Mouse (Mus musculus) lung, embryonic 14.5 days (tissue): ENCODE data around the gene Ccr8. TPM values are rescaled to one million over a fixed set of nuclear protein-coding genes. Genes with fewer than 3 reads are reported as not detected.

Source experiments
- ATAC-seq: fragments of 200-750 bp; cut with Nextera tagmentation; 2 replicates; pipeline ENCODE4 v1.8.0; 2017; ENCODE audit warnings: mild to moderate bottlenecking, moderate TSS enrichment, moderate library complexity; ENCODE audit not compliant: insufficient read depth
- DNase-seq: peaks from one replicate; pipeline ENCODE4 v3.0.0-alpha.2; 2015
- H3K27ac ChIP-seq: fragments of 300-500 bp; sonication (generic); 2 replicates; pipeline ENCODE4 v1.5.1; 2014; ENCODE audit warnings: low read depth, mild to moderate bottlenecking, moderate library complexity
- H3K27me3 ChIP-seq: fragments of 300-500 bp; sonication (generic); 2 replicates; pipeline ENCODE4 v1.6.1; 2014; ENCODE audit warnings: low read length, control low read depth; ENCODE audit not compliant: insufficient read depth
- H3K36me3 ChIP-seq: fragments of 300-500 bp; sonication (generic); 2 replicates; pipeline ENCODE4 v1.6.1; 2014; ENCODE audit warnings: control low read depth; ENCODE audit not compliant: insufficient read depth
- H3K4me1 ChIP-seq: fragments of 300-500 bp; sonication (generic); 2 replicates; pipeline ENCODE4 v1.6.1; 2014; ENCODE audit warnings: antibody characterized with exemption, control low read depth; ENCODE audit not compliant: insufficient read depth
- H3K4me2 ChIP-seq: fragments of 300-500 bp; sonication (generic); 2 replicates; pipeline ENCODE4 v1.6.1; 2014; ENCODE audit warnings: mild to moderate bottlenecking
- H3K4me3 ChIP-seq: fragments of 300-500 bp; sonication (generic); 2 replicates; pipeline ENCODE4 v1.5.1; 2014; ENCODE audit warnings: low read depth, low read length
- H3K9ac ChIP-seq: fragments of 300-500 bp; sonication (generic); 2 replicates; pipeline ENCODE4 v1.6.1; 2014
- H3K9me3 ChIP-seq: fragments of 300-500 bp; sonication (generic); 2 replicates; pipeline ENCODE4 v1.6.1; 2016; ENCODE audit warnings: low read depth, low read length, control low read depth
- CTCF ChIP-seq: IDR thresholded peaks from 2 replicates; pipeline ENCODE4 v1.5.1; 2016; ENCODE audit warnings: antibody characterized with exemption, low read depth
- WGBS: fragments of 180-500 bp; shearing (Covaris S2); extraction: QIAGEN DNeasy Blood & Tissue Kit; methylation state at CpG from one replicate; pipeline ENCODE4 v1.1.7; 2014; 5-methylcytosine and 5-hydroxymethylcytosine counted together
- polyA plus RNA-seq: library from polyadenylated mRNA; unstranded; fragments of >200 nt; fragmentation: Nextera tagmentation; extraction: Ambion mirVana; gene quantifications from 2 replicates; pipeline ENCODE4 v1.2.1, GENCODE M21; 2014

Ccr8 gene
- polyA plus RNA-seq, 1 experiment from 2014 or later, result 0.16 TPM

DNA sequence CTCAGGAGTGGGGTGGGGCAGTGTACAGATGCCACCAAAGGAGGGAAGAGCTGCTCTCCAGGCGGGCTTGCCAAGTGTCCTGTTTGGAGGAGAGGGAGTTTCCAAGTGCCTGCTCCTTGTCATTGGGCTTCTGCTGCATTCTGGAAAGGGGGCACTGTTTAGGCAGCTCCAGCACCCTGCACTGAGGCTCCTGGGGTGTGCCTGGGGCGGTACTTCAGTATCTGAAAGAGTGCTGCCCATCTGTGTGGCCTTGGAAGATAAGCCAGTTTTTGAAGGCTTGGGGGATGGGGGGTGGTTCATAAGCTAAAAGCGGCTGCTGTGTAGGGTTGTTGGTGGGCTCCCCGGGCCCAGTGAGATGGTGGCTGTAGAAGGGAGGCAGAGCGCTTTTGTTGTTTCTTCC is 23.7 kb downstream of the Ccr8 start:
- Histone ChIP-seq H3K4me2 (peak overlapping the region; percentile 15; the same call in 1 of the 2 replicates), H3K27ac (peak overlapping the region; percentile 24; the same call in 1 of the 2 replicates), H3K9ac (peak overlapping the region; percentile 41), H3K27me3 (no peaks in the 10 kb centered on the region), H3K4me1 (0 out of 2 replicates have a peak, but pooled peaks cover 2% of the 10 kb centered on the region), H3K9me3 (no peaks in the 10 kb centered on the region), H3K36me3 (peaks cover 31% of the 10 kb centered on the region), H3K4me3 (peak overlapping the region; percentile 9; the same call in 1 of the 2 replicates)
- no peak for DNase-seq
- TF ChIP-seq CTCF, result no peak
- WGBS, result 70% methylated on average over 5 of the region's 5 CpGs
- ATAC-seq, result no peak

DNA sequence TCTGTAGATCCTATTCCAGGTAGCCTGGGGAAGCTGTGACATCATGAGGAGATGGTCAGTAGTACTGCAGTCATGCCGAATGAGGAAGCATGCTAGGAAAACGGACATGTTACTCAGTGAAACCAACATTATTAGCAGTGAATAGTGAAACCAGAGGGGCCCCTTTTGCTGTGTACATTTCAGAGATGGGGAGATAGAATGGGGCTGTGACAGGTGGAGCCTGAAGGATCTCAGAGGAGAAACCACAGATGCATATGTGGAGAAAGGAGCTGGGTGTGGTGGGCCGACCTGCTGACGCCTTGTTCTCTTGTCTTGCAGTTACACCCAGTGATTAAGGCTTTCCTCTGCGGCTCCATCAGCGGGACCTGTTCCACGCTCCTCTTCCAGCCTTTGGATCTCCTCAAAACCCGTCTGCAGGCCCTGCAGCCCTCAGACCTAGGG is 24.3 kb downstream of the Ccr8 start:
- no peak for DNase-seq
- Histone ChIP-seq H3K4me1 (no peaks in the 10 kb centered on the region), H3K4me2 (peak overlapping the region; percentile 36; the same call in 1 of the 2 replicates), H3K27me3 (no peaks in the 10 kb centered on the region), H3K36me3 (peaks cover 36% of the 10 kb centered on the region), H3K9ac (peak overlapping the region; percentile 41; the same call in 1 of the 2 replicates), H3K4me3 (peak overlapping the region; percentile 9; the same call in 1 of the 2 replicates), H3K9me3 (no peaks in the 10 kb centered on the region), H3K27ac (no peak overlapping the region)
- WGBS, result 85% methylated on average over 8 of the region's 8 CpGs
- TF ChIP-seq CTCF, result no peak
- ATAC-seq, result no peak

- no peak overlapping the region for H3K9ac ChIP-seq
- H3K4me3 ChIP-seq, result no peak overlapping the region
- ATAC-seq (no peak), DNase-seq (no peak)
- peaks cover 48% of the 10 kb centered on the region for H3K36me3 ChIP-seq
- no peak overlapping the region for H3K4me2 ChIP-seq
- no peaks in the 10 kb centered on the region for H3K4me1 ChIP-seq
- no peak overlapping the region for H3K27ac ChIP-seq
- 86% methylated on average over 4 of the region's 4 CpGs for WGBS
- H3K27me3 ChIP-seq, result no peaks in the 10 kb centered on the region
- H3K9me3 ChIP-seq, result no peaks in the 10 kb centered on the region
- TF ChIP-seq CTCF, result no peak
Observed at GRCm38 (mm10) chr9:120118212-120118611, 26.3 kb downstream of the Ccr8 start.

GRCm38 (mm10) chr9:120120503-120120902 is 28.6 kb downstream of the Ccr8 start:
- ATAC-seq, result no peak
- Histone ChIP-seq H3K4me2 (no peak overlapping the region), H3K9ac (no peak overlapping the region), H3K27ac (no peak overlapping the region), H3K4me3 (no peak overlapping the region), H3K36me3 (peaks cover 57% of the 10 kb centered on the region), H3K27me3 (no peaks in the 10 kb centered on the region), H3K4me1 (no peaks in the 10 kb centered on the region), H3K9me3 (no peaks in the 10 kb centered on the region)
- TF ChIP-seq CTCF, result no peak
- whole genome bisulfite sequencing, result 88% methylated on average over 7 of the region's 7 CpGs
- no peak for DNase-seq

GRCm38 (mm10) chr9:120126868-120127267 is 35.0 kb downstream of the Ccr8 start:
- DNase-seq, result peak; percentile 26
- H3K9me3 ChIP-seq, result no peaks in the 10 kb centered on the region
- peaks cover 3% of the 10 kb centered on the region; the same call in 1 of the 2 replicates for H3K4me1 ChIP-seq
- TF ChIP-seq CTCF, result no peak
- peak overlapping the region; percentile 100 for H3K4me3 ChIP-seq
- peak overlapping the region; percentile 66 for H3K4me2 ChIP-seq
- 52% methylated on average over 11 of the region's 11 CpGs for WGBS
- H3K27ac ChIP-seq, result peak overlapping the region; percentile 88
- ATAC-seq, result no peak; the same call in 1 of the 2 replicates
- H3K36me3 ChIP-seq, result peaks cover 54% of the 10 kb centered on the region
- H3K9ac ChIP-seq, result peak overlapping the region; percentile 58
- no peaks in the 10 kb centered on the region for H3K27me3 ChIP-seq

DNA sequence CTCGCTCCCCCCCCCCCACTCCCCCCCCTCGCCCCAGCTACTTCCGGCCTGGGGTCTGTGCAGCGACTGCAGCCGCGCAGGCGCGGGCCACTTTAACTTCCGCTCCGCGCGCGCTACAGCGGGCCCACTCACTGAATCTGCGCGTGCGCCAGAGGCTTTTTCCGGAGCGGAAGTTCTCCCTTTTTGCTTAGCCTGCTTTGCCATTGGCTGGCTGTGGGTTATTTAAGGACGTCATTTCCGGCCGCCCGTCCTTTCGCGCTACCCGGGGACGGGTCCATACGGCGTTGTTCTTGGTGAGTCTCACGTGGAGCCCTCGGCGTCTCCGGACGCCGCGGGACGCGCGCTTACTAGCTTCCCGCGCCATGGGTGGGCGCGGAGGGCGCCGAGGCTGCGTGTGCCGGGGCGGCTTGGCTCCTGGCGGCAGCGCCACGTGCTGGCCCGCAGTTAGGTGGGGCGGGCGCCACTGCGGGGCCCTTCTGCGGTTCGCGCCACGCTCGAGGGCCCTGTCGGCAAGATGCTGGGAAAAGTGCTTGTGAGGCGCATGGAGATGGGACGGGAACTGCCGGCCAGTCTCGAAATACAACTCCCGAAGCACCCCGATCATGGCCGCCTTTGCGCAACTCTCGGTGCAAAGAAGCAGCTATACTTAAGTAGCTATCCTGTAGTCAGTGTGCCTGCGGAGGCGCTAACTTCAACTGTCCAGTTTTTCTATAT is 35.8 kb downstream of the Ccr8 start, which contains the start of gene Rpsa:
Gene Rpsa (plus strand): TSS at position 152 of the 714 bp plus-strand sequence.
- Histone ChIP-seq H3K4me2 (peak within 1 kb of the TSS; percentile 93), H3K27me3 (no peaks in the 10 kb centered on the region), H3K36me3 (peaks cover 56% of the 10 kb centered on the region), H3K4me1 (peaks cover 3% of the 10 kb centered on the region; the same call in 1 of the 2 replicates), H3K4me3 (peak within 1 kb of the TSS; percentile 100), H3K9me3 (no peaks in the 10 kb centered on the region), H3K9ac (peak within 1 kb of the TSS; percentile 100), H3K27ac (peak within 1 kb of the TSS; percentile 93)
- ATAC-seq (peak; percentile 96), DNase-seq (peak; percentile 99)
- WGBS, result under 1% methylated on average over 72 of the region's 72 CpGs
- TF ChIP-seq CTCF, result no peak

DNA sequence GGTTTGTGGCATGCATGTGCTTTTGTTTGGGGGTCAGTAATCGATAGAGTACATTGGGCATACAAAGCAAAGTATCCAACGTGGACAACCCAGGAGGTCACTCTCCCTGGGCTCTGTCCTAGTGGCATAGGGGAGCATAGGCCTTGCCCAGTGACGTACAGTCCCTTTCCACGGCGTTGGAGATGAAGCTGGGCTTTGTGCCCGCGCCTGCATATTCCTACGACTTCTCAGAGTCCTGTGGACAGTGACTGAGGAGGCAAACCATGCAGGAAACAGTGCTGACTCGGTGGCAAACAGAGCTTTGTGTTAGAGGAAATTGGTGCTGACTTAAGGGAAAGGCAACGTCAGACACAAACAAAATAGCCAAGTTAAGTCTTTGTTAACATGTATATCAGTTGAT is 37.4 kb downstream of the Ccr8 start:
- Histone ChIP-seq H3K4me2 (peak overlapping the region; percentile 93), H3K4me3 (peak overlapping the region; percentile 100), H3K9ac (peak overlapping the region; percentile 100), H3K36me3 (peaks cover 49% of the 10 kb centered on the region), H3K9me3 (no peaks in the 10 kb centered on the region), H3K4me1 (peaks cover 3% of the 10 kb centered on the region; the same call in 1 of the 2 replicates), H3K27me3 (no peaks in the 10 kb centered on the region), H3K27ac (no peak overlapping the region)
- no peak for TF ChIP-seq CTCF
- WGBS, result 57% methylated on average over 10 of the region's 10 CpGs
- ATAC-seq, result no peak
- DNase-seq, result no peak
